Mouse (Mus musculus) lung, postnatal 0 days (tissue): ENCODE data around the gene Rimbp2.

Experiments
- CTCF ChIP-seq: IDR thresholded peaks from 2 replicates; pipeline ENCODE4 v1.5.1; 2016; ENCODE audit warnings: antibody characterized with exemption, mild to moderate bottlenecking
- EP300 ChIP-seq: IDR thresholded peaks from 2 replicates; pipeline ENCODE4 v1.6.1; 2016; ENCODE audit warnings: antibody characterized with exemption, mild to moderate bottlenecking, control low read depth

- TF ChIP-seq CTCF: no peak
- no peak for TF ChIP-seq EP300
Observed at GRCm38 (mm10) chr5:128879092-128879491, 74.2 kb downstream of the Rimbp2 start.
